Mouse (Mus musculus): ENCODE measurements around the gene Oaz2.

DNA sequence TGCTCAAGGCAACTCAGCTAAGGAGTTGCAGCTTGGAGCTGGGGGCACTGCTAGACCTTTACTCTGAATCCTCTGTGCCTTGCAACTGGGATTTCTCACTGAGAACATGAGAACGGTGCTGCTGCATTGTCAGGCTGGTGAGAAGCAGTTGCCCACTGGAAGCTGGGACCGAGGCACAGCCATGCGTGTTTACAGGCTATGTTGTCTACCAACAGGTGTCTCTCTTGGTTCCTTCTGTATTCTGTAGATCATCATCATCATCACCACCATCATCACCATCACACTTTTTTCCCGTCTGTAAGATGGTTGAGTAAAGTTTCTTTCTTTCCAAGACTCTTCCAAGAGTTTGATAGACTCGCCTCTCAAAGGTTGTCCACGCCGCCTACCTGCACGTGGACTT lies at the start of gene Oaz2:
- TF ChIP-seq CTCF (IDR thresholded peaks at IDR 0.05; ENCODE audit: low read depth, low read length) (no peak), GATA1 (IDR thresholded peaks at IDR 0.05; ENCODE audit: borderline replicate concordance, low read length) (no peak), TAL1 (conservative IDR thresholded peaks at IDR 0.05; ENCODE audit: low read depth, low read length) (no peak)

Data from G1E (cell line).